Mouse (Mus musculus) CH12.LX (cell line): ENCODE data around the gene Stk38l. TPM values are rescaled to one million over a fixed set of nuclear protein-coding genes. Genes with fewer than 3 reads are reported as not detected.

Experiments
- DNase-seq: peaks from one replicate; pipeline ENCODE4 v3.0.0-alpha.2; 2013; ENCODE audit errors: extremely low read depth
- H3K27ac ChIP-seq: 2 replicates; pipeline ENCODE4 v1.5.1; 2012; ENCODE audit warnings: low read depth, mild to moderate bottlenecking, control low read depth, moderate library complexity; ENCODE audit not compliant: insufficient read depth
- H3K27me3 ChIP-seq: replicated peaks from 2 replicates; pipeline ENCODE3; 2012; ENCODE audit warnings: inconsistent platforms
- H3K36me3 ChIP-seq, 2 experiments: replicated peaks in 1 of 2; 2 replicates each; pipeline versions ENCODE3 to v1.6.1; 2012; ENCODE audit warnings: inconsistent platforms in 1 of 2, low read length in 1 of 2, mild to moderate bottlenecking in 1 of 2, mixed read lengths in 1 of 2, moderate library complexity in 1 of 2; ENCODE audit not compliant: control insufficient read depth in 1 of 2, insufficient read depth in 1 of 2
- H3K4me1 ChIP-seq, 2 experiments: 2 replicates each; pipeline ENCODE4 v1.6.1; 2012; ENCODE audit warnings: inconsistent platforms in 1 of 2, moderate library complexity in 1 of 2; ENCODE audit not compliant: insufficient read depth in 2 of 2, control insufficient read depth in 1 of 2
- H3K4me2 ChIP-seq: 2 replicates; pipeline ENCODE4 v1.6.1; 2012; ENCODE audit warnings: low read depth, mild to moderate bottlenecking, control low read depth; ENCODE audit not compliant: poor library complexity, insufficient read depth, severe bottlenecking
- H3K4me3 ChIP-seq, 3 experiments: fragments of 150-350 bp in 1 of 3; sonication (generic) in 1 of 3; replicated peaks in 1 of 3; 2 replicates each; pipeline versions ENCODE3 to v1.5.1; 2011 to 2012; ENCODE audit warnings: low read depth in 2 of 3, low read length in 2 of 3, mild to moderate bottlenecking in 2 of 3, moderate library complexity in 2 of 3, control low read depth in 1 of 3, improper control_type of control experiment in 1 of 3, inconsistent platforms in 1 of 3, mixed read lengths in 1 of 3; ENCODE audit not compliant: poor library complexity in 1 of 3
- H3K79me2 ChIP-seq: replicated peaks from 2 replicates; pipeline ENCODE4 v1.6.1; 2012; ENCODE audit warnings: mild to moderate bottlenecking, moderate library complexity; ENCODE audit not compliant: control insufficient read depth, poor library complexity, insufficient read depth, severe bottlenecking; ENCODE audit errors: extremely low read depth
- H3K9ac ChIP-seq: 2 replicates; pipeline ENCODE4 v1.6.1; 2012; ENCODE audit warnings: low read depth, mild to moderate bottlenecking, control low read depth, moderate library complexity; ENCODE audit not compliant: insufficient read depth
- H3K9me3 ChIP-seq: replicated peaks from 2 replicates; pipeline ENCODE3; 2012; ENCODE audit warnings: low read length, inconsistent platforms, mixed read lengths
- BHLHE40 ChIP-seq: IDR thresholded peaks from 2 replicates; pipeline ENCODE4 v1.6.1; 2011; ENCODE audit warnings: mild to moderate bottlenecking, low read depth, low read length, improper control_type of control experiment
- CTCF ChIP-seq, 2 experiments: IDR thresholded peaks in 1 of 2; conservative IDR thresholded peaks in 1 of 2; 2 replicates each; pipeline ENCODE4 v1.5.1; 2011 to 2012; ENCODE audit warnings: low read depth in 2 of 2, low read length in 2 of 2, improper control_type of control experiment in 1 of 2, inconsistent platforms in 1 of 2, mild to moderate bottlenecking in 1 of 2, moderate library complexity in 1 of 2
- E2F4 ChIP-seq: IDR thresholded peaks from 2 replicates; pipeline ENCODE4 v1.6.1; 2011; ENCODE audit warnings: low read depth, low read length, improper control_type of control experiment; ENCODE audit not compliant: insufficient replicate concordance
- ETS1 ChIP-seq: conservative IDR thresholded peaks from 2 replicates; pipeline ENCODE4 v1.6.1; 2012; ENCODE audit warnings: low read depth, mild to moderate bottlenecking, inconsistent platforms, low read length, improper control_type of control experiment, moderate library complexity
- MAZ ChIP-seq: IDR thresholded peaks from 2 replicates; pipeline ENCODE4 v1.6.1; 2012; ENCODE audit warnings: low read depth, mild to moderate bottlenecking, inconsistent platforms, low read length, improper control_type of control experiment, moderate library complexity
- MEF2A ChIP-seq: IDR thresholded peaks from 2 replicates; pipeline ENCODE4 v1.6.1; 2014; ENCODE audit warnings: low read depth, mild to moderate bottlenecking, inconsistent platforms, low read length, improper control_type of control experiment, borderline replicate concordance
- MXI1 ChIP-seq: IDR thresholded peaks from 2 replicates; pipeline ENCODE4 v1.6.1; 2011; ENCODE audit warnings: mild to moderate bottlenecking, low read depth, low read length, improper control_type of control experiment
- POLR2A ChIP-seq: IDR thresholded peaks from 2 replicates; pipeline ENCODE4 v1.6.1; 2011; ENCODE audit warnings: low read depth, mild to moderate bottlenecking, improper control_type of control experiment, low read length
- SMC3 ChIP-seq: IDR thresholded peaks from 2 replicates; pipeline ENCODE4 v1.6.1; 2011; ENCODE audit warnings: low read depth, low read length, improper control_type of control experiment
- TBP ChIP-seq: conservative IDR thresholded peaks from 2 replicates; pipeline ENCODE4 v1.6.1; 2011; ENCODE audit warnings: low read depth, low read length, improper control_type of control experiment
- TCF12 ChIP-seq: IDR thresholded peaks from 2 replicates; pipeline ENCODE4 v1.6.1; 2014; ENCODE audit warnings: low read depth, mild to moderate bottlenecking, inconsistent platforms, low read length, improper control_type of control experiment
- UBTF ChIP-seq: IDR thresholded peaks from 2 replicates; pipeline ENCODE4 v1.6.1; 2012; ENCODE audit warnings: low read depth, mild to moderate bottlenecking, inconsistent platforms, low read length, improper control_type of control experiment, moderate library complexity
- ZMIZ1 ChIP-seq: IDR thresholded peaks from 2 replicates; pipeline ENCODE4 v1.6.1; 2012; ENCODE audit warnings: low read depth, mild to moderate bottlenecking, inconsistent platforms, low read length, improper control_type of control experiment
- dilution Hi-C: fragments of 300-500 bp; cut with MboI; formaldehyde crosslinking; loops from 2 replicates; pipeline ENCODE4 v1.14.3; 2020; ENCODE audit warnings: low sequenced_read_pairs; ENCODE audit not compliant: extremely low pct_unique_long_range_greater_than_20kb, extremely low pct_ligation_motif_present
- in situ Hi-C: fragments of 300-500 bp; cut with MboI; formaldehyde crosslinking; loops from 3 replicates; pipeline ENCODE4 v1.14.3; 2019; ENCODE audit warnings: low sequenced_read_pairs, low pct_ligation_motif_present, low pct_unique_long_range_greater_than_20kb, mixed read lengths
- polyA plus RNA-seq: library from polyadenylated mRNA; unstranded; fragments of >175 nt; gene quantifications from 2 replicates; pipeline ENCODE4 v1.2.1, GENCODE M21; 2012; ENCODE audit warnings: low read depth; ENCODE audit not compliant: insufficient read length
- total RNA-seq, 2 experiments: library from RNA; depleted of rRNA; stranded (reverse); fragments of 300-350 nt in 1 of 2; fragments of >200 nt in 1 of 2; gene quantifications; 2 replicates each; pipeline ENCODE4 v1.2.3; 2012 to 2014

Stk38l gene
- total and polyA plus RNA-seq, 3 experiments, result 3.8 to 5.2 (median 4.7) TPM

DNA sequence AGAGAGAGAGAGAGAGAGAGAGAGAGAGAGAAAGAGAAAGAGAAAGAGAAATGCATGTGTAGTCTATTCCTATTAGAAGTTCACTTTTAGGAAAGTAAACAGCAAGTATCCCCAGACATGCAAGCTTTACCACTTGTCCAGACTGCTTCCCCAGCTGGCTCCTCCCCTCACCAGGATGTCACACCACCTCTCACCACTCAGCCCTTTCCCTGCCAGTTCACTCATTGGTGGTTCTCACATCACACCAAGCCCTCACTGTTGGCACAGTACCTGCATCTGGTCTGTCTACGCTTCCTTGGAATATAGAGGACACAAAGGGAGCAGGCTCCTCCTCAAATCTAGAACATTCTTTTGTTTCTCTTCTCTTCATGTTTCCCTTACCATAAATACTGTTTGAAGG lies 26.9 kb downstream of the Stk38l start:
- Histone ChIP-seq H3K4me3 (no peak overlapping the region), H3K27ac (no peak overlapping the region), H3K9me3 (no peaks in the 10 kb centered on the region), H3K79me2 (no peaks in the 10 kb centered on the region), H3K27me3 (no peaks in the 10 kb centered on the region), H3K9ac (no peak overlapping the region), H3K4me1 (peaks cover 30 to 83% of the 10 kb centered on the region in 2 experiments), H3K4me2 (peak overlapping the region; percentile 59; the same call in 1 of the 2 replicates), H3K36me3 (peaks cover 0 to 3% of the 10 kb centered on the region in 2 experiments)
- dilution Hi-C loops, result no loop called here
- peak; percentile 49 for DNase-seq
- TF ChIP-seq BHLHE40 (peak; percentile 44), TCF12 (peak; percentile 41; the same call in 1 of the 2 replicates), TBP (peak; percentile 41; the same call in 1 of the 2 replicates), POLR2A (no peak)
- in situ Hi-C loops, result loop anchor here (25.0 kb wide), 1 partner anchor 339 kb away; no protein-coding TSS in a partner anchor

DNA sequence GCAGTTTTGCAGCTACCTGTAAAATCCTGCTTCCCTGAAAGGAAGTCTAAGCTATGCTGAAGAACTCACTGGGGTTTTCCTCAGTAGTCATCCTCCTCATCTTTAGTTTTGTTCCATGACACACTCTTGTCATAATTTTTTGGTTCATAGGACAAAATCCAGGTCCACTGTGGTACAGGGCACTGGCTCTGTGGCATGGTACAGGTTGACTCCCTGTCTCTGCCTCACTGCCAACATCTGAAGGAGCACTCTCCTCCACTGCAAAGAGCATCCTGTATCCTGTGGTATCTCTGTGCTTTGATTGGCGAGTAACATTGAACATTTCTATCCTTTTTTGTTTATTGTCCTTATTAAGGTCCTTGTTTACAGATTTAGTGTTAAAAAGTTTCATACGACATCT lies 27.4 kb downstream of the Stk38l start:
- H3K9me3 ChIP-seq, result no peaks in the 10 kb centered on the region
- H3K36me3 ChIP-seq, result peaks cover 0 to 3% of the 10 kb centered on the region in 2 experiments
- dilution Hi-C loops, result no loop called here
- peaks cover 25 to 78% of the 10 kb centered on the region in 2 experiments for H3K4me1 ChIP-seq
- TF ChIP-seq POLR2A (no peak), MXI1 (no peak), UBTF (no peak), MEF2A (no peak), TBP (no peak), CTCF (conservative IDR thresholded peaks at IDR 0.05 in 1 of 2, IDR thresholded peaks at IDR 0.05 in 1 of 2; ENCODE audit: low read depth in 2 of 2, low read length in 2 of 2) (no peak), SMC3 (no peak), E2F4 (no peak), ZMIZ1 (no peak), ETS1 (no peak)
- TF ChIP-seq, all 38 proteins: peak for 0
- no peak overlapping the region for H3K4me3 ChIP-seq
- in situ Hi-C loops, result loop anchor here (25.0 kb wide), 1 partner anchor 340 kb away; no protein-coding TSS in a partner anchor
- no peaks in the 10 kb centered on the region; the same call in 1 of the 2 replicates for H3K79me2 ChIP-seq
- no peak for DNase-seq
- no peak overlapping the region for H3K9ac ChIP-seq
- no peaks in the 10 kb centered on the region for H3K27me3 ChIP-seq
- peak overlapping the region; percentile 59; the same call in 1 of the 2 replicates for H3K4me2 ChIP-seq
- H3K27ac ChIP-seq, result no peak overlapping the region

DNA sequence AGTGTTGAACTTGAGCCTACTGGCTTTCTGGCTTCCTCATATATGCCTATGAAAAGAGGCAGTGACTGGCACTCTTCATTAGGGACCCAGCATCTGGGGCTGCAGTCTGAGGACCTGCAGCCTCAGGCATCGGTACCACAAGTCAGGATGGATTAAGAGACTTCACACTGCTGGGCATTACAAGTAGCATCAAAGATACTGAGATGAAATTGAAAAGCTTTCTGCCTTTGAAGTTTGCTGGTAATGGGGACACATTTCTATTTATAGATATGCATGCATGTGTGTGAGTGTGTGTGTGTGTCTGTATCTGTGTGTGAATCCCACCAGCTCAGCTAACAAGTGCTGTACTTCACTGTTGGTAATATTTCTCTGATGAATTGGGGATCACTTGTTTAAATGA lies 27.8 kb downstream of the Stk38l start:
- no peaks in the 10 kb centered on the region for H3K9me3 ChIP-seq
- dilution Hi-C loops (no loop called here), in situ Hi-C loops (loop anchor here (25.0 kb wide), 1 partner anchor 340 kb away; no protein-coding TSS in a partner anchor)
- H3K27ac ChIP-seq, result no peak overlapping the region
- TF ChIP-seq MAZ (no peak), POLR2A (no peak)
- no peaks in the 10 kb centered on the region for H3K27me3 ChIP-seq
- no peak overlapping the region for H3K4me2 ChIP-seq
- no peak for DNase-seq
- H3K79me2 ChIP-seq, result no peaks in the 10 kb centered on the region; the same call in 1 of the 2 replicates
- peaks cover 23 to 74% of the 10 kb centered on the region in 2 experiments for H3K4me1 ChIP-seq
- no peak overlapping the region for H3K4me3 ChIP-seq
- H3K36me3 ChIP-seq, result peaks cover 0 to 3% of the 10 kb centered on the region in 2 experiments
- H3K9ac ChIP-seq, result no peak overlapping the region
